Mouse (Mus musculus): ENCODE results near the gene Rflnb. TPM values are rescaled to one million over a fixed set of nuclear protein-coding genes. Genes with fewer than 3 reads are reported as not detected.

Gene Rflnb
- polyA plus RNA-seq, 1 experiment from 2014 or later: 54.4 TPM

GRCm38 (mm10) chr11:76033359-76033758, 5.8 kb upstream of the Rflnb start:
- no peak overlapping the region for H3K4me2 ChIP-seq (replicated peaks; ENCODE audit: low read depth, low read length)
- H3K9ac ChIP-seq (replicated peaks; ENCODE audit: low read depth): no peak overlapping the region
- no peaks in the 10 kb centered on the region for H3K9me3 ChIP-seq (ENCODE audit: low read length)
- no peaks in the 10 kb centered on the region for H3K27me3 ChIP-seq (replicated peaks; ENCODE audit: insufficient read depth, low read length)
- H3K4me3 ChIP-seq (ENCODE audit: low read depth, low read length): no peak overlapping the region
- WGBS: 63% methylated on average over 6 of the region's 6 CpGs
- no peak for TF ChIP-seq CTCF (IDR thresholded peaks at IDR 0.05)
- TF ChIP-seq EP300 (IDR thresholded peaks at IDR 0.05): peak; percentile 78
- peak; percentile 83 for ATAC-seq
- H3K27ac ChIP-seq (ENCODE audit: low read length): 0 out of 2 replicates have a peak overlapping the region, but pooled peaks have one; percentile 38
- H3K4me1 ChIP-seq (ENCODE audit: insufficient read depth, low read depth, low read length): 0 out of 2 replicates have a peak, but pooled peaks cover 3% of the 10 kb centered on the region
- peak; percentile 89 for DNase-seq (ENCODE audit: low spot score)
- H3K36me3 ChIP-seq (ENCODE audit: insufficient read depth, low read length): no peaks in the 10 kb centered on the region

- WGBS: 2% methylated on average over 8 of the region's 14 CpGs
- DNase-seq (ENCODE audit: low spot score) (no peak), ATAC-seq (peak; percentile 18; the same call in 1 of the 2 replicates)
- peak overlapping the region; percentile 57; the same call in 1 of the 2 replicates for H3K27ac ChIP-seq (ENCODE audit: low read length)
- peak overlapping the region; percentile 94 for H3K4me2 ChIP-seq (replicated peaks; ENCODE audit: low read depth, low read length)
- H3K9me3 ChIP-seq (ENCODE audit: low read length): no peaks in the 10 kb centered on the region
- peaks cover 6% of the 10 kb centered on the region; the same call in 1 of the 2 replicates for H3K36me3 ChIP-seq (ENCODE audit: insufficient read depth, low read length)
- H3K27me3 ChIP-seq (replicated peaks; ENCODE audit: insufficient read depth, low read length): no peaks in the 10 kb centered on the region
- 0 out of 2 replicates have a peak overlapping the region, but pooled peaks have one; percentile 48 for H3K9ac ChIP-seq (replicated peaks; ENCODE audit: low read depth)
- peaks cover 9% of the 10 kb centered on the region; the same call in 1 of the 2 replicates for H3K4me1 ChIP-seq (ENCODE audit: insufficient read depth, low read depth, low read length)
- H3K4me3 ChIP-seq (ENCODE audit: low read depth, low read length): peak overlapping the region; percentile 94
- TF ChIP-seq CTCF (IDR thresholded peaks at IDR 0.05) (no peak), EP300 (IDR thresholded peaks at IDR 0.05) (no peak)
These were observed 487 bp upstream of the Rflnb start for GRCm38 (mm10) chr11:76028072-76028465.

DNA sequence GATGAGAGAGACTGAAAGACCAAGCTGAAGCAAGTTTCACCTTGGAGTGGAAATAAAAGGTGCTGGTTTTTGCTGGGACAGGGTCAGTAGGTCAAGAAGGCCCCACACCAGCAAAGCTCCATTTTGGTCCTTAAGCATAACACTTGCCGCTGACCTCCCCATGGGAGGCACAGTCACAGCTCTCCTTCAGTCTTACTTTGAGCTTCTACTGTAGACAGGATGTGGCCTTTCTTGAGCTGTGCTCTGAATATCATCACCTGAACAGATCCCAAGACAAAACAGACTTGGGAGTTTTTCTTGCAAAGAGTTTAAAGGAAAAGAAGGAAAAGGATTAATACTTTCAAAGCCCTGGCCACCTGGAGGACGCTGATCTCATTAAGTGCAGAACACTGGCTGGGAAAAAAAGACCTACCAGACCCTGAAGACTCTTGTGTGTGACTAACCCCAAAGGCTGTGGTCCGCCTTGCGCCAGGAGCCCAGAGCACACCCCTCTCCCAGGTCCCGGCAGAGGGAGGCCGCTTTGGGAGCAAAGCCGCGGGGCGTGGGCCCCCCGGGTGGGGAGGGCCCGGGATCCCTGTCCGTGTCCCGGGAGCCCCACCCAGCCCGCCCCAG, 949 bp downstream of the Rflnb start:
- no peak; the same call in 1 of the 2 replicates for ATAC-seq

GRCm38 (mm10) chr11:76025080-76025583, 2.5 kb downstream of the Rflnb start:
- TF ChIP-seq CTCF (IDR thresholded peaks at IDR 0.05) (no peak), EP300 (IDR thresholded peaks at IDR 0.05) (no peak)
- ATAC-seq: no peak
- Histone ChIP-seq H3K9me3 (ENCODE audit: low read length) (no peaks in the 10 kb centered on the region), H3K9ac (replicated peaks; ENCODE audit: low read depth) (no peak overlapping the region), H3K36me3 (ENCODE audit: insufficient read depth, low read length) (peaks cover 6% of the 10 kb centered on the region; the same call in 1 of the 2 replicates), H3K27me3 (replicated peaks; ENCODE audit: insufficient read depth, low read length) (no peaks in the 10 kb centered on the region), H3K4me1 (ENCODE audit: insufficient read depth, low read depth, low read length) (peaks cover 9% of the 10 kb centered on the region; the same call in 1 of the 2 replicates), H3K4me3 (ENCODE audit: low read depth, low read length) (0 out of 2 replicates have a peak overlapping the region, but pooled peaks have one; percentile 94), H3K27ac (ENCODE audit: low read length) (no peak overlapping the region), H3K4me2 (replicated peaks; ENCODE audit: low read depth, low read length) (peak overlapping the region; percentile 94)
- 67% methylated on average over 7 of the region's 7 CpGs for WGBS
- no peak for DNase-seq (ENCODE audit: low spot score)

More for the DNA sequence above, 949 bp downstream of the Rflnb start:
- Histone ChIP-seq H3K4me3 (ENCODE audit: low read depth, low read length) (peak overlapping the region; percentile 94), H3K9ac (replicated peaks; ENCODE audit: low read depth) (peak overlapping the region; percentile 88), H3K27ac (ENCODE audit: low read length) (peak overlapping the region; percentile 85), H3K4me2 (replicated peaks; ENCODE audit: low read depth, low read length) (peak overlapping the region; percentile 94), H3K27me3 (replicated peaks; ENCODE audit: insufficient read depth, low read length) (no peaks in the 10 kb centered on the region), H3K4me1 (ENCODE audit: insufficient read depth, low read depth, low read length) (peaks cover 9% of the 10 kb centered on the region; the same call in 1 of the 2 replicates), H3K36me3 (ENCODE audit: insufficient read depth, low read length) (peaks cover 6% of the 10 kb centered on the region; the same call in 1 of the 2 replicates), H3K9me3 (ENCODE audit: low read length) (no peaks in the 10 kb centered on the region)
- 5% methylated on average over 11 of the region's 14 CpGs for WGBS
- no peak for TF ChIP-seq EP300 (IDR thresholded peaks at IDR 0.05)
- no peak for TF ChIP-seq CTCF (IDR thresholded peaks at IDR 0.05)
- DNase-seq (ENCODE audit: low spot score): peak; percentile 42

- WGBS: 60% methylated on average over 9 of the region's 9 CpGs
- H3K27ac ChIP-seq (ENCODE audit: low read length): no peak overlapping the region
- 0 out of 2 replicates have a peak, but pooled peaks cover 2% of the 10 kb centered on the region for H3K4me1 ChIP-seq (ENCODE audit: insufficient read depth, low read depth, low read length)
- no peak for DNase-seq (ENCODE audit: low spot score)
- ATAC-seq: no peak
- no peak overlapping the region for H3K9ac ChIP-seq (replicated peaks; ENCODE audit: low read depth)
- no peak overlapping the region for H3K4me2 ChIP-seq (replicated peaks; ENCODE audit: low read depth, low read length)
- H3K27me3 ChIP-seq (replicated peaks; ENCODE audit: insufficient read depth, low read length): no peaks in the 10 kb centered on the region
- H3K4me3 ChIP-seq (ENCODE audit: low read depth, low read length): no peak overlapping the region
- no peak for TF ChIP-seq EP300 (IDR thresholded peaks at IDR 0.05)
- no peak for TF ChIP-seq CTCF (IDR thresholded peaks at IDR 0.05)
- H3K36me3 ChIP-seq (ENCODE audit: insufficient read depth, low read length): peaks cover 6% of the 10 kb centered on the region; the same call in 1 of the 2 replicates
- H3K9me3 ChIP-seq (ENCODE audit: low read length): no peaks in the 10 kb centered on the region
These were observed 6.7 kb downstream of the Rflnb start for GRCm38 (mm10) chr11:76020916-76021315.

DNA sequence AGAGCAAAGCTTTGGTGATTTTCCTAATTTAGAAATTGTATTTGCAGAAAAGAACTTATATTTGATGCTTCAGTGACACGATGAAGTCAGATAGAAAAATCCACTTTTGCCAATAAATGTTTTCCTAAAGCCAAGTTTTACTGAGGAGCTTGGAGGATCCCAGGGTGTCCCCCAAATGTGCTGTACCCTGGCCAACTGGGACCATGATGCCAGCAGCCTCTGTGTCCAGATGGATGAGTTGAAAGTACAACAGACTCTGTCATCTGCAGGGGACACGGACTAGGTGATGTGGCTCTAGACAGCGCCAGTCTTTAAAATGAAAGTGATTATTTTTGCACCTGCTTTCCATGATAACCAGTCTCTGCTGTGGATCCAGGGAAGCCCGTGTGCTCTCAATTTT, 7.7 kb downstream of the Rflnb start:
- 78% methylated on average over 4 of the region's 4 CpGs for WGBS
- TF ChIP-seq EP300 (IDR thresholded peaks at IDR 0.05) (no peak), CTCF (IDR thresholded peaks at IDR 0.05) (no peak)
- H3K4me1 ChIP-seq (ENCODE audit: insufficient read depth, low read depth, low read length): no peaks in the 10 kb centered on the region
- peaks cover 6% of the 10 kb centered on the region; the same call in 1 of the 2 replicates for H3K36me3 ChIP-seq (ENCODE audit: insufficient read depth, low read length)
- no peak for ATAC-seq
- H3K4me3 ChIP-seq (ENCODE audit: low read depth, low read length): no peak overlapping the region
- 0 out of 2 replicates have a peak overlapping the region, but pooled peaks have one; percentile 1 for H3K27ac ChIP-seq (ENCODE audit: low read length)
- H3K9me3 ChIP-seq (ENCODE audit: low read length): no peaks in the 10 kb centered on the region
- H3K4me2 ChIP-seq (replicated peaks; ENCODE audit: low read depth, low read length): no peak overlapping the region
- H3K27me3 ChIP-seq (replicated peaks; ENCODE audit: insufficient read depth, low read length): no peaks in the 10 kb centered on the region
- DNase-seq (ENCODE audit: low spot score): no peak
- no peak overlapping the region for H3K9ac ChIP-seq (replicated peaks; ENCODE audit: low read depth)

Data from lung, postnatal 0 days (tissue).